19 mouse cellular contexts compared by ENCODE assay signal in genomic region chr8:123873364-123873763, GRCm38 (mm10). TPM values are rescaled to one million over a fixed set of nuclear protein-coding genes. Genes with fewer than 3 reads are reported as not detected.
"Had no signal": no experiment of that assay in that cellular context is flagged by ENCODE, and none has a peak within 500 bp of the region (broad histone marks: within the 10 kb centered on the region; RNA-seq: fewer than 3 reads in every experiment).

No protein-coding gene starts in this region.

- DNase-seq: kidney, adult 9 months; kidney, postnatal 14 days; kidney, postnatal 4 days; liver, postnatal 0 days; lung, embryonic 14.5 days; retina, postnatal 1 day; thymus, adult 18-20 months; thymus, postnatal 36 days had no signal

- H3K36me3 ChIP-seq: limb, embryonic 12.5 days; limb, embryonic 15.5 days; midbrain, embryonic 12.5 days; midbrain, embryonic 15.5 days; neural tube, embryonic 12.5 days; neural tube, embryonic 15.5 days had no signal

- H3K4me1 ChIP-seq: limb, embryonic 12.5 days; limb, embryonic 15.5 days; midbrain, embryonic 12.5 days; midbrain, embryonic 15.5 days; neural tube, embryonic 12.5 days; neural tube, embryonic 15.5 days had no signal

- ATAC-seq: liver, postnatal 0 days; lung, postnatal 0 days; midbrain, embryonic 15.5 days had no signal

- H3K9me3 ChIP-seq: limb, embryonic 12.5 days; limb, embryonic 15.5 days; midbrain, embryonic 12.5 days; midbrain, embryonic 15.5 days; neural tube, embryonic 12.5 days; neural tube, embryonic 15.5 days had no signal

- H3K9ac ChIP-seq: limb, embryonic 12.5 days; limb, embryonic 15.5 days; liver, embryonic 14.5 days; liver, postnatal 0 days; lung, embryonic 14.5 days; midbrain, embryonic 12.5 days; midbrain, embryonic 15.5 days; neural tube, embryonic 12.5 days; neural tube, embryonic 15.5 days had no signal

- H3K4me2 ChIP-seq: limb, embryonic 12.5 days; limb, embryonic 15.5 days; liver, embryonic 11.5 days; lung, embryonic 14.5 days; midbrain, embryonic 12.5 days; midbrain, embryonic 15.5 days; neural tube, embryonic 12.5 days; neural tube, embryonic 15.5 days had no signal

- H3K27me3 ChIP-seq: limb, embryonic 12.5 days; limb, embryonic 15.5 days; midbrain, embryonic 12.5 days; midbrain, embryonic 15.5 days; neural tube, embryonic 12.5 days; neural tube, embryonic 15.5 days had no signal

- H3K27ac ChIP-seq: limb, embryonic 12.5 days; limb, embryonic 15.5 days; liver, embryonic 14.5 days; macrophage; midbrain, embryonic 12.5 days; midbrain, embryonic 15.5 days; neural tube, embryonic 12.5 days; neural tube, embryonic 15.5 days had no signal

- H3K4me3 ChIP-seq: limb, embryonic 12.5 days; limb, embryonic 15.5 days; midbrain, embryonic 12.5 days; midbrain, embryonic 15.5 days; neural tube, embryonic 12.5 days; neural tube, embryonic 15.5 days had no signal

RNA-seq across cellular contexts. Expression of gene Acta1, which starts 21.2 kb away (rescaled TPM):
- total RNA-seq: megakaryocyte, adult 5-6 weeks had no signal
- polyA plus RNA-seq: macrophage had no signal
